ENCODE assay signal across 16 mouse cellular contexts in genomic region chr10:13849205-13849604, GRCm38 (mm10). TPM values are rescaled to one million over a fixed set of nuclear protein-coding genes. Genes with fewer than 3 reads are reported as not detected.
DNase-seq lines count a peak whose midpoint lies in the region; ATAC-seq and TF ChIP-seq lines count a peak whose summit lies in the region.
"Had no signal": no experiment of that assay in that cellular context is flagged by ENCODE, and none has a peak within 500 bp of the region (broad histone marks: within the 10 kb centered on the region; RNA-seq: fewer than 3 reads in every experiment).

No protein-coding gene starts in this region.

- H3K27ac ChIP-seq in hindbrain, embryonic 10.5 days, result peak overlapping the region; percentile 73
- H3K27ac ChIP-seq in hindbrain, postnatal 0 days, result no peak overlapping the region
- H3K27ac ChIP-seq in embryonic facial prominence, embryonic 10.5 days (replicated peaks), result peak overlapping the region; percentile 40
- H3K27ac ChIP-seq in neural tube, embryonic 13.5 days (replicated peaks), result no peak overlapping the region
- no peak overlapping the region for H3K27ac ChIP-seq in thymus, adult 2 months (ENCODE audit: control insufficient read depth, insufficient read depth, low read length)
- H3K27ac ChIP-seq: liver, embryonic 15.5 days had no signal

- no peak overlapping the region for H3K9ac ChIP-seq in hindbrain, postnatal 0 days (replicated peaks; ENCODE audit: low read length)
- H3K9ac ChIP-seq in neural tube, embryonic 13.5 days, result no peak overlapping the region
- H3K9ac ChIP-seq: liver, embryonic 15.5 days had no signal

- 20% methylated on average over 2 of the region's 2 CpGs for WGBS in hindbrain, embryonic 10.5 days
- 37% methylated on average over 2 of the region's 2 CpGs for WGBS in hindbrain, postnatal 0 days
- WGBS in embryonic facial prominence, embryonic 10.5 days, result 43% methylated on average over 2 of the region's 2 CpGs
- WGBS in neural tube, embryonic 13.5 days, result 24% methylated on average over 2 of the region's 2 CpGs
- 96% methylated on average over 2 of the region's 2 CpGs for WGBS in thymus, adult 2 months

- TF ChIP-seq POLR2A in thymus, adult 2 months (IDR thresholded peaks at IDR 0.05; ENCODE audit: control insufficient read depth, extremely low read depth, insufficient read depth, low read length, poor library complexity), result no peak

- H3K4me1 ChIP-seq in hindbrain, embryonic 10.5 days (replicated peaks), result peaks cover 29% of the 10 kb centered on the region
- H3K4me1 ChIP-seq in hindbrain, postnatal 0 days (ENCODE audit: insufficient read depth, low read length), result no peaks in the 10 kb centered on the region
- H3K4me1 ChIP-seq in embryonic facial prominence, embryonic 10.5 days, result peaks cover 17% of the 10 kb centered on the region
- peaks cover 11% of the 10 kb centered on the region for H3K4me1 ChIP-seq in neural tube, embryonic 13.5 days (replicated peaks)
- no peaks in the 10 kb centered on the region for H3K4me1 ChIP-seq in thymus, adult 2 months (replicated peaks; ENCODE audit: control insufficient read depth, insufficient read depth, low read length)
- H3K4me1 ChIP-seq: liver, embryonic 15.5 days had no signal

- no peaks in the 10 kb centered on the region for H3K36me3 ChIP-seq in hindbrain, embryonic 10.5 days
- no peaks in the 10 kb centered on the region for H3K36me3 ChIP-seq in hindbrain, postnatal 0 days (ENCODE audit: insufficient read depth, low read length)
- no peaks in the 10 kb centered on the region; the same call in 1 of the 2 replicates for H3K36me3 ChIP-seq in embryonic facial prominence, embryonic 10.5 days (replicated peaks)
- H3K36me3 ChIP-seq in neural tube, embryonic 13.5 days, result no peaks in the 10 kb centered on the region
- H3K36me3 ChIP-seq in thymus, adult 2 months (ENCODE audit: control insufficient read depth, insufficient read depth, low read length), result no peaks in the 10 kb centered on the region
- H3K36me3 ChIP-seq: liver, embryonic 15.5 days had no signal

- TF ChIP-seq CTCF in hindbrain, postnatal 0 days (IDR thresholded peaks at IDR 0.05; ENCODE audit: low read depth), result no peak
- TF ChIP-seq CTCF in thymus, adult 2 months (IDR thresholded peaks at IDR 0.05; ENCODE audit: borderline replicate concordance, control insufficient read depth, extremely low read depth, insufficient read depth, low read length, poor library complexity), result no peak

- H3K4me2 ChIP-seq in hindbrain, postnatal 0 days (ENCODE audit: low read depth, low read length), result no peak overlapping the region
- no peak overlapping the region for H3K4me2 ChIP-seq in neural tube, embryonic 13.5 days
- H3K4me2 ChIP-seq: heart, embryonic 11.5 days; liver, embryonic 15.5 days had no signal

- DNase-seq in hindbrain, embryonic 10.5 days (ENCODE audit: low spot score), result peak; percentile 39
- no peak for DNase-seq in hindbrain, postnatal 0 days (ENCODE audit: low spot score)
- peak; percentile 38 for DNase-seq in embryo, embryonic 10 days (ENCODE audit: low spot score)
- peak; percentile 29 for DNase-seq in embryonic facial prominence, embryonic 10.5 days (ENCODE audit: low spot score)
- DNase-seq in B cell, adult 2 months, result no peak
- no peak for DNase-seq in thymus, adult 2 months
- DNase-seq: adrenal gland, postnatal 36 days; cerebellum, adult 8-10 months; gastrocnemius, postnatal 25 days; heart, postnatal 14 days; lung, postnatal 10 days; thymus, adult 18-20 months had no signal

- no peak overlapping the region for H3K4me3 ChIP-seq in hindbrain, embryonic 10.5 days
- H3K4me3 ChIP-seq in hindbrain, postnatal 0 days (ENCODE audit: low read length), result no peak overlapping the region
- no peak overlapping the region for H3K4me3 ChIP-seq in embryonic facial prominence, embryonic 10.5 days
- H3K4me3 ChIP-seq in neural tube, embryonic 13.5 days, result no peak overlapping the region
- H3K4me3 ChIP-seq in thymus, adult 2 months (ENCODE audit: control insufficient read depth, insufficient read depth, low read length), result no peak overlapping the region
- H3K4me3 ChIP-seq: liver, embryonic 15.5 days had no signal

- H3K27me3 ChIP-seq in hindbrain, embryonic 10.5 days (ENCODE audit: insufficient read depth, poor library complexity, severe bottlenecking), result no peaks in the 10 kb centered on the region
- no peaks in the 10 kb centered on the region for H3K27me3 ChIP-seq in hindbrain, postnatal 0 days (ENCODE audit: insufficient read depth, low read length)
- no peaks in the 10 kb centered on the region for H3K27me3 ChIP-seq in embryonic facial prominence, embryonic 10.5 days (replicated peaks; ENCODE audit: low read depth, poor library complexity, severe bottlenecking)
- H3K27me3 ChIP-seq in neural tube, embryonic 13.5 days, result no peaks in the 10 kb centered on the region
- H3K27me3 ChIP-seq in thymus, adult 2 months (ENCODE audit: control insufficient read depth, insufficient read depth, low read length), result no peaks in the 10 kb centered on the region
- H3K27me3 ChIP-seq: liver, embryonic 15.5 days; Patski had no signal

- ATAC-seq in hindbrain, postnatal 0 days, result no peak
- ATAC-seq in neural tube, embryonic 13.5 days (ENCODE audit: low read depth), result peak; percentile 65
- ATAC-seq: Patski had no signal

- peaks cover 3% of the 10 kb centered on the region; the same call in 1 of the 2 replicates for H3K9me3 ChIP-seq in hindbrain, embryonic 10.5 days
- no peaks in the 10 kb centered on the region for H3K9me3 ChIP-seq in hindbrain, postnatal 0 days (ENCODE audit: low read length)
- no peaks in the 10 kb centered on the region for H3K9me3 ChIP-seq in embryonic facial prominence, embryonic 10.5 days
- H3K9me3 ChIP-seq in neural tube, embryonic 13.5 days, result no peaks in the 10 kb centered on the region
- H3K9me3 ChIP-seq: liver, embryonic 15.5 days had no signal

RNA-seq across cellular contexts. Expression of gene Aig1, which starts 19.6 kb away (rescaled TPM):
- polyA plus RNA-seq in hindbrain, embryonic 10.5 days (2016; fragmentation: Nextera tagmentation; extraction: Ambion mirVana), result 32.5 and 38.6 TPM in 2 replicates
- 123 and 126 TPM in 2 replicates for total RNA-seq in hindbrain, postnatal 0 days (2014; rRNA removed)
- 102 and 105 TPM in 2 replicates for polyA plus RNA-seq in hindbrain, postnatal 0 days (2015; fragmentation: Nextera tagmentation; extraction: Ambion mirVana)
- 21.9 and 24.2 TPM in 2 replicates for polyA plus RNA-seq in embryonic facial prominence, embryonic 10.5 days (2016; fragmentation: Nextera tagmentation; extraction: Ambion mirVana)
- polyA plus RNA-seq in neural tube, embryonic 13.5 days (2015; fragmentation: Nextera tagmentation; extraction: Ambion mirVana), result 73.7 and 81.4 TPM in 2 replicates
- 23.6 and 26.5 TPM in 2 replicates for polyA plus RNA-seq in thymus, adult 2 months (2012; rRNA removed)

Comparison
In these comparisons a context has a peak if more than half of its experiments do, and no peak if none do; other contexts are left out.
1. DNase-seq: peak in hindbrain, embryonic 10.5 days (single experiment), embryo, embryonic 10 days (single experiment) and embryonic facial prominence, embryonic 10.5 days (single experiment); none in hindbrain, postnatal 0 days (single experiment), B cell, adult 2 months (0 of 2) and thymus, adult 2 months (single experiment).
2. H3K27ac ChIP-seq: peak in hindbrain, embryonic 10.5 days (single experiment) and embryonic facial prominence, embryonic 10.5 days (single experiment); none in hindbrain, postnatal 0 days (single experiment), neural tube, embryonic 13.5 days (single experiment) and thymus, adult 2 months (single experiment).